Mouse (Mus musculus): ENCODE data around the gene Olfr1269. TPM values are rescaled to one million over a fixed set of nuclear protein-coding genes. Genes with fewer than 3 reads are reported as not detected.

Olfr1269 gene
- total RNA-seq (2021) = not detected
- long read RNA-seq, experiment 1 = 0 reads
- long read RNA-seq, experiment 2 = 0 reads

- no peak for DNase-seq (ENCODE audit: low spot score in 2 of 2)
Measured at GRCm38 (mm10) chr2:90121312-90121711, at the start of gene Olfr1269. Gene Olfr1269 (minus strand): TSS chr2:90121412.

GRCm38 (mm10) chr2:90153916-90154315, 32.7 kb upstream of the Olfr1269 start:
- DNase-seq (ENCODE audit: low spot score in 2 of 2) = no peak

- DNase-seq (ENCODE audit: low spot score in 2 of 2) = no peak
Measured at GRCm38 (mm10) chr2:90152991-90153390, 31.8 kb upstream of the Olfr1269 start, which contains the start of gene Olfr1270. Gene Olfr1270 (minus strand): TSS chr2:90153091.

GRCm38 (mm10) chr2:90142196-90142595, 21.0 kb upstream of the Olfr1269 start, which contains the start of gene Olfr32:
Gene Olfr32 (minus strand): TSS chr2:90142296.
- DNase-seq (ENCODE audit: low spot score in 2 of 2) = no peak

GRCm38 (mm10) chr2:90070065-90070464, 51.1 kb downstream of the Olfr1269 start:
- no peak for DNase-seq (ENCODE audit: low spot score in 2 of 2)

Other genes with a start within 250 kb of the Olfr1269 start
- not detected for gene Olfr1257, start 243.0 kb downstream of the Olfr1269 start, total RNA-seq (2021)
- gene Olfr1258, start 194.1 kb downstream of the Olfr1269 start, total RNA-seq (2021) = not detected
- not detected for gene Olfr1259, start 172.7 kb downstream of the Olfr1269 start, total RNA-seq (2021)
- not detected for gene Olfr1260, start 147.1 kb downstream of the Olfr1269 start, total RNA-seq (2021)
- not detected for gene Olfr1261, start 130.2 kb downstream of the Olfr1269 start, total RNA-seq (2021)
- gene Olfr1262, start 121.3 kb downstream of the Olfr1269 start, total RNA-seq (2021) = not detected
- not detected for gene Olfr1263, start 109.3 kb downstream of the Olfr1269 start, total RNA-seq (2021)
- not detected for gene Olfr1264, start 95.8 kb downstream of the Olfr1269 start, total RNA-seq (2021)
- not detected for gene Olfr1265, start 86.1 kb downstream of the Olfr1269 start, total RNA-seq (2021)
- gene Olfr140, start 57.8 kb downstream of the Olfr1269 start, total RNA-seq (2021) = not detected
- gene Olfr32, start 20.9 kb upstream of the Olfr1269 start, total RNA-seq (2021) = not detected
- not detected for gene Olfr1270, start 31.7 kb upstream of the Olfr1269 start, total RNA-seq (2021)
- under 1 TPM in 1 of 2 experiments, not detected in 1; 0.13 TPM for gene Olfr1506, start 103.1 kb upstream of the Olfr1269 start, total RNA-seq (2021)
- not detected for gene Olfr142, start 136.2 kb upstream of the Olfr1269 start, total RNA-seq (2021)
- gene Olfr1271, start 149.6 kb upstream of the Olfr1269 start, total RNA-seq (2021) = not detected
- gene Olfr1272, start 171.4 kb upstream of the Olfr1269 start, total RNA-seq (2021) = not detected
- gene Gm13769, start 200.8 kb upstream of the Olfr1269 start, total RNA-seq (2021) = not detected

Measured in adrenal gland, adult 18-20 months (tissue).